Mouse (Mus musculus): ENCODE data around the gene Btbd1. TPM values are rescaled to one million over a fixed set of nuclear protein-coding genes. Genes with fewer than 3 reads are reported as not detected.
A peak's percentile ranks its signal among the peaks of the same experiment; 100 is the strongest.

Gene Btbd1
- polyA plus RNA-seq, 1 experiment, result 340 TPM

DNA sequence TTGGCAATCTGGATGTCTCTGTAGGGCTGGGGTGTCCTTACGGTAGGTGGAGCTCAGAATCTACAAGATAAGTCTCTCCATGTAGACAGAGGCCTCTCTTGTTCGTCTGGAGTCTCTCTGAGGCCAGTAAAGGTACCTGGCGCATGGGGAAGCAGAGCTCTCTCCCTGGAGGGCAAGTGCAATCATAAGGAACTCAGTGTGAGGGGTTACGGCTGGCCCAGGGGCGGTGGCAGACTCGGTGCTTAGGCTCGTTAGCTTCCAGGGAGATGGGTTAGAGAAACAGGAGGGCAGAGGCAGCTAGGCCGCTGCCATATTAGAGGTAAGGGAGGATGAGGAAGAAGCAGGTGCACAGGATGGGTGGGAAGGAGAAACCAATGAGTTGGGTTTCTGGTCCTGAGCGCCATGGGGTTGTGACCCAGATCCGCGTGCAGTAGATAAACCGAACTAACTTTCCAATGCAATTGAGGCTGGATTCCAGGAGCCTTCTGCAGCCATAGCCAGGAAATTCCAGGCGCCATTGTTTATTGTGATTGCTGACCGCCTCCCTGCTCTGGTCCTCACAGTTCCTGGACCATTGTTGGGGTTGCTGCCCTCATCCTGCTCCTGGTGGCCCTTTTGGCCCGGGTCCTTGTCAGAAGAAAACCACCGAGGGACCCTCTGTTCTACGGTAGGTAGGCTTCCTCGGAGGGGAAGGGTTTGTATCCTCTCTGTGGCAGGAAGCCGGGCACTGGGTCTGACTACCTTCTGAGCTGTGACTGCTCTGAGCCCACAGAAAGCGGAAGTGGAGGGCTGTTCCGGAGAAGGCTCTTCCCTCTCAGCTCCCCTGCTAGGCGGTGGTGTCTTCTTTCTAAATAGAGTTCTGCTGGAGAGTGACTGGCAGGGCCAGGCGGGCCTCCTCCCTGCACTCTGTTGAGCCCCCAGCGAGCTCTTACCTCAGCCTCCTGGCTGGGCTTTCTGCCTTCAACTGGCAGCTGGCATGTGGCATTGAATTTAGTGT is 33.7 kb upstream of the Btbd1 start:
- 74% methylated on average over 24 of the region's 24 CpGs for WGBS
- H3K4me3 ChIP-seq (ENCODE audit: insufficient read depth, low read depth, low read length), result no peak overlapping the region
- peaks cover 48% of the 10 kb centered on the region for H3K4me1 ChIP-seq (ENCODE audit: control insufficient read depth, insufficient read depth, low read length)
- TF ChIP-seq POLR2A (IDR thresholded peaks at IDR 0.05; ENCODE audit: insufficient read depth, low read depth, low read length) (no peak), CTCF (IDR thresholded peaks at IDR 0.05; ENCODE audit: insufficient read depth, low read depth, low read length) (no peak)
- H3K27ac ChIP-seq (ENCODE audit: insufficient read depth, low read depth, low read length), result peak overlapping the region; percentile 21; the same call in 1 of the 2 replicates

DNA sequence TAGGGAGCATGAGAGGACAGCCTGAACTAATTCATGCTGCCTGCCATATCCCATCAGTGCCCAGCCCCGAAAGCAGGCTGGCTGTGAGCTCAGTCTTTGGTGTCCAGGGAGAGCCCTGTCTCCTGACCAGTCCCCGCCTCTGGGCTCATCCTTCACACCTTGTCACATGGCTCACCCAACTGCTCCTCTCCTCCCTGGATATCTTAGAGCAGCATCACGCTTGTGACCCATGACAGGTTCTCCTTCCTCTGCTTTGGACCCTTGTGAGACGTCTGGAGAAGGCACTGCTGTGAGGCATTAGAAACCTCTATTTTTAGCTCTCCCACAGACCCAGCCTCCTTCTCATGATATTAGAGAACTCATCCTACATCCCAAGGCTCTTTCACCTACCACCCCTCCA is 32.7 kb upstream of the Btbd1 start:
- no peak for TF ChIP-seq CTCF (IDR thresholded peaks at IDR 0.05; ENCODE audit: insufficient read depth, low read depth, low read length)
- no peak for TF ChIP-seq POLR2A (IDR thresholded peaks at IDR 0.05; ENCODE audit: insufficient read depth, low read depth, low read length)
- H3K27ac ChIP-seq (ENCODE audit: insufficient read depth, low read depth, low read length), result 0 out of 2 replicates have a peak overlapping the region, but pooled peaks have one; percentile 4
- 58% methylated on average over 4 of the region's 4 CpGs for WGBS
- peaks cover 48% of the 10 kb centered on the region for H3K4me1 ChIP-seq (ENCODE audit: control insufficient read depth, insufficient read depth, low read length)
- peak overlapping the region; percentile 12 for H3K4me3 ChIP-seq (ENCODE audit: insufficient read depth, low read depth, low read length)

DNA sequence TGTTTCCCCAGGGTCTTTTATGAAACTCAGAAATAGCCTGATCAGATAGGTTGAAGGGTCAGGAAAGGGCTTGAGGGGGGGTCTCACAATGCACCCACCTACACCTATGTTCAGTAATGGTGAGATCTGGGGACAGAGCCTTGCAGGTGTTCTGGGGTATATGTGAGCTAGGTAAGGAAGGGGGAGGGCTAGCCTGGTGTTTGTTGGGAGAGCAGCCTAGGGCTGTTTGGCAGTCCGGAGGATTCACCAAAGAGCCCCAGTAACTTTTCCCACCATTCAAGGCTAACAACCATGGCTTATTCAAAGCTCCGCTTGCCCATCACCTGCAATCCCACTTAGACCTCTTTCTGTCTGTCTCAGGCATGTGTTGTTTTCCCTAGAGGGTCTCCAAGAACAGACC is 32.2 kb upstream of the Btbd1 start:
- WGBS, result 80% methylated on average over 2 of the region's 2 CpGs
- peak overlapping the region; percentile 71; the same call in 1 of the 2 replicates for H3K4me3 ChIP-seq (ENCODE audit: insufficient read depth, low read depth, low read length)
- peaks cover 49% of the 10 kb centered on the region for H3K4me1 ChIP-seq (ENCODE audit: control insufficient read depth, insufficient read depth, low read length)
- no peak overlapping the region for H3K27ac ChIP-seq (ENCODE audit: insufficient read depth, low read depth, low read length)
- TF ChIP-seq CTCF (IDR thresholded peaks at IDR 0.05; ENCODE audit: insufficient read depth, low read depth, low read length) (no peak), POLR2A (IDR thresholded peaks at IDR 0.05; ENCODE audit: insufficient read depth, low read depth, low read length) (no peak)

DNA sequence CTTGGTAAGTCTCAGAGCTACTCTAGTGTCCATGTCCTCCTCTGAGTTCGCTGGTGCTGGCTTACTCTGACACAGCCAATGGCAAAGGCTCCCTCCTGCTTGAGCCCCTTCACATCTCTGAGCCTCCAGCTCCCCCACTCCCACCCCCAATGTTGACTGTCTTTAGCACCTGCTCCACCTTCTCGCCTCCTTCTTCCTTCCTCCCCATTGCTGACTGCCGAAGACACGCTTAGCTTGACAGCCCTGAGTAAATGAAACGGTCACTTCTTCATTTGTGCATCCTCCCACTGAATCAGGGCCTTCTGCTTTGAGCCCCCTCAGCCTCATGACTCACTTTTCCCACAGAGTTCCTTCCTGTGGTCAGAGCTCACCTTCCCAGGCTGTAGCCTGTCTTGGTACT is 31.8 kb upstream of the Btbd1 start:
- TF ChIP-seq POLR2A (IDR thresholded peaks at IDR 0.05; ENCODE audit: insufficient read depth, low read depth, low read length), result no peak
- TF ChIP-seq CTCF (IDR thresholded peaks at IDR 0.05; ENCODE audit: insufficient read depth, low read depth, low read length), result no peak
- H3K27ac ChIP-seq (ENCODE audit: insufficient read depth, low read depth, low read length), result peak overlapping the region; percentile 92; the same call in 1 of the 2 replicates
- H3K4me3 ChIP-seq (ENCODE audit: insufficient read depth, low read depth, low read length), result peak overlapping the region; percentile 71
- H3K4me1 ChIP-seq (ENCODE audit: control insufficient read depth, insufficient read depth, low read length), result peaks cover 53% of the 10 kb centered on the region
- 42% methylated on average over 5 of the region's 5 CpGs for WGBS

DNA sequence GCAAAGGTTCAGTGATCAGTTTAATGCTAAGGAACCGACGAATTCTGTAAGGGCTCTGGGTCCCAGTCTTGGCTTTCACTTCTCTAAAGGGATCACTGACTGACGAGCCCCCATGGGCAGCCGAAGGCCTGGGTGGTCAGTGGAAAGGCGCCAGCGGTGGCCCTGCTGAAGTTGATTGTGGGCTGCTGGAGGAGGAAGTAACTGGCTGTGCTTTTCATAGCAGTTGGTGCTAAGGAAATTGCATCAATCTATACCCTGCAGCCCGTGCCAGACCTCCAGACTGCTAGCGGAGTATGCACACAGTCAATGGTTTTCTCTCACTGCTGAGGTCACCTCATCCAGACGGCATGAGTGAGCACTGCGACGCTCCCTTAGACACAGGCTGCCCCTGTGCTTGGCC is 30.8 kb upstream of the Btbd1 start:
- TF ChIP-seq CTCF (IDR thresholded peaks at IDR 0.05; ENCODE audit: insufficient read depth, low read depth, low read length) (no peak), POLR2A (IDR thresholded peaks at IDR 0.05; ENCODE audit: insufficient read depth, low read depth, low read length) (no peak)
- Histone ChIP-seq H3K27ac (ENCODE audit: insufficient read depth, low read depth, low read length) (peak overlapping the region; percentile 92), H3K4me1 (ENCODE audit: control insufficient read depth, insufficient read depth, low read length) (peaks cover 54% of the 10 kb centered on the region), H3K4me3 (ENCODE audit: insufficient read depth, low read depth, low read length) (peak overlapping the region; percentile 71)
- WGBS, result 20% methylated on average over 11 of the region's 11 CpGs

DNA sequence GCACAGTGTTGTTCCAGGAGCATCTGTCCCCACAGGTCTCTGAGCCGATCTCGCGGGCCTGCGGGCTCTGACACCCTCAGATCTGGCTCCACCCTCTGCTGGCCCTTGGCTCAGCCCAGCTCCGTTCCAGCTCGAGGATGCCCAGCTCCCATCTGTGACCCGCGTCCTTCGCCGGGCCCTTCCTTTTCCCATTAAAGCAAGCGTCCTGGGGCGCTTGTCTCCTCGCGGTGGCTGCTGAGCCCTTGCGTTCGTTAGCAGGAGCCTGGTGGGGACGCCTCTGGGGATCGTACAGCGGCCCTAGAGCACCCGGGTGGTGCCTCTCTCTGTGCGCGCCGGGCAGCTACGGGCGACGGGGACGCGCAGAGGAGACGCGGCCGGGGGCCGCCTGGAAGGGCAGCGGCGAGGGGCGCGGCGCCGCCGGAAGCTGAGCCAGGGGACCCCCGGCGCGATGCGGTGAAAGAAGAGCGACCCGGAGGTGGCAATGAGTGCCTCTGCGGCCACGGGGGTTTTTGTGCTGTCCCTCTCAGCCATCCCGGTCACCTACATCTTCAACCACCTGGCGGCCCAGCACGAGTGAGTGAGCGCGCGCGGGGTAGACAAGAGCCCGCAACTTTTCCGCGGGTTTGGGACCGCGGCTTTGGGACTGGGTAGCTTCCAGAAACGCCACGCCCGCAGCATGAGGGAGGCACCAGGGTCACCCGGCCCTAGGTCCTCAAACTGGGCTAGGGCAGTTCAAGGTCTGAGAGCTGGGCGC is 29.9 kb upstream of the Btbd1 start, which contains the start of gene Tm6sf1:
Gene Tm6sf1 (plus strand): TSS at position 34 of the 754 bp plus-strand sequence.
- H3K4me1 ChIP-seq (ENCODE audit: control insufficient read depth, insufficient read depth, low read length), result peaks cover 56% of the 10 kb centered on the region
- under 1% methylated on average over 61 of the region's 64 CpGs for WGBS
- H3K4me3 ChIP-seq (ENCODE audit: insufficient read depth, low read depth, low read length), result peak within 1 kb of the TSS; percentile 71
- TF ChIP-seq POLR2A (IDR thresholded peaks at IDR 0.05; ENCODE audit: insufficient read depth, low read depth, low read length), result peak; percentile 51; the same call in 1 of the 2 replicates
- TF ChIP-seq CTCF (IDR thresholded peaks at IDR 0.05; ENCODE audit: insufficient read depth, low read depth, low read length), result no peak
- H3K27ac ChIP-seq (ENCODE audit: insufficient read depth, low read depth, low read length), result peak within 1 kb of the TSS; percentile 92

DNA sequence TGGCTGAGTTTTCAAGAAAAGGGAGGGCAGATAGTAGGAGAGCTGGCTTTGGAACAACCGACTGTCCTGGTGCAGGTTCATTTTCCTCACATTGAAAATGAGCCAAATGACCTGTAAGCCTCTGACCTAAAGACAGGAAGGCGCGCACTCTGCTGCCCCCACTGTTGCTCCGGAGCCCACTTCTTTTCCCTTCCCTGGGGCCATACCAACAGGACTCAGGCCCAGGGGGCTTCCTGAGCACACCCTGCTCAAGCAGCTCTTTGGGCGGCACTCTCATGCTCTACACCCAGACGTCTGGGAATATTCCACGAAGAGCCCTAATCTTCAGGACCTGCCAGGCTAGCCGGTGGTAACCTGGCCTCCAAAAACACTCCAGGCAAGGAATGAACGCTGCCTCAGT is 29.0 kb upstream of the Btbd1 start:
- Histone ChIP-seq H3K4me1 (ENCODE audit: control insufficient read depth, insufficient read depth, low read length) (peaks cover 55% of the 10 kb centered on the region), H3K4me3 (ENCODE audit: insufficient read depth, low read depth, low read length) (peak overlapping the region; percentile 71), H3K27ac (ENCODE audit: insufficient read depth, low read depth, low read length) (peak overlapping the region; percentile 92)
- WGBS, result 22% methylated on average over 9 of the region's 9 CpGs
- TF ChIP-seq POLR2A (IDR thresholded peaks at IDR 0.05; ENCODE audit: insufficient read depth, low read depth, low read length) (no peak), CTCF (IDR thresholded peaks at IDR 0.05; ENCODE audit: insufficient read depth, low read depth, low read length) (no peak)

DNA sequence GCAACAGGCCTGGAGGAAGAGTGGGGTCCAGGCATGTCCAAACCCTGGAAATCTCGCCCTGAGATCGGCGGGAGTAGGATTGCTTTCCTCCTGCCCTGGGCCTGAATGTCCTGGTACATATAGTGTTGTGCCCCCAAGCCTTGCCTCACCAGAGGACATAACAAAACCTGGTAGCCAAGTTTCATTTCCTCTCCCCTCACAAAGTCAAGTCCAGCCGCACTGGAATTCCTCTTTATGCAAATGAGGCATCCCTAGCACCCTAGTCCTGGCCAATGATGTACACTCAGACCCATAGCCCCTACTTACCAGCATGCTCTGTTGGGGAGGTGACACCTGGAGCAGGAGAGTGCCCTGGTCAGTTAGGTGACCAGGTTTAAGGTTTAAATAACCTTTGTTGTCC is 27.0 kb upstream of the Btbd1 start:
- no peak for TF ChIP-seq CTCF (IDR thresholded peaks at IDR 0.05; ENCODE audit: insufficient read depth, low read depth, low read length)
- no peak for TF ChIP-seq POLR2A (IDR thresholded peaks at IDR 0.05; ENCODE audit: insufficient read depth, low read depth, low read length)
- Histone ChIP-seq H3K4me1 (ENCODE audit: control insufficient read depth, insufficient read depth, low read length) (peaks cover 40% of the 10 kb centered on the region), H3K4me3 (ENCODE audit: insufficient read depth, low read depth, low read length) (no peak overlapping the region), H3K27ac (ENCODE audit: insufficient read depth, low read depth, low read length) (no peak overlapping the region)
- WGBS, result 91% methylated on average over 4 of the region's 4 CpGs
